Mouse (Mus musculus) adrenal gland, adult 10 weeks (tissue): ENCODE measurements around the gene Fam50a. TPM values are rescaled to one million over a fixed set of nuclear protein-coding genes. Genes with fewer than 3 reads are reported as not detected.

Source experiments
- polyA plus RNA-seq: library from polyadenylated mRNA; stranded (reverse); fragments of 350-450 nt; fragmentation: Illumina TruSeq; extraction: RNeasy Lipid Tissue Mini Kit (QIAGEN cat#74804); gene quantifications from one replicate; pipeline ENCODE4 v1.2.3, GENCODE M21; 2014; ENCODE audit warnings: low read depth, low replicate concordance

Gene Fam50a
- polyA plus RNA-seq, result 18.3 TPM

GRCm38 (mm10) chrX:74312540-74313464 lies at the start of gene Fam50a:
TSS of gene Fam50a (plus strand) at chrX:74313033.

GRCm38 (mm10) chrX:74270062-74270901 lies 42.6 kb upstream of the Fam50a start, which contains the start of gene Rpl10:
TSS of gene Rpl10 (plus strand) at chrX:74270812.

GRCm38 (mm10) chrX:74281732-74282394 lies 31.0 kb upstream of the Fam50a start, which contains the start of the genes Taz and Dnase1l1:
TSS of gene Taz (plus strand) at chrX:74281912.
TSS of gene Dnase1l1 (minus strand) at chrX:74282337.

GRCm38 (mm10) chrX:74296538-74297448 lies 16.0 kb upstream of the Fam50a start, which contains the start of gene Atp6ap1:
TSS of gene Atp6ap1 (plus strand) at chrX:74297097.

GRCm38 (mm10) chrX:74304867-74305700 lies 7.7 kb upstream of the Fam50a start, which contains the start of gene Gdi1:
TSS of gene Gdi1 (plus strand) at chrX:74304998.

GRCm38 (mm10) chrX:74328725-74329161 lies 15.9 kb downstream of the Fam50a start, which contains the start of gene Plxna3:
TSS of gene Plxna3 (plus strand) at chrX:74329066.

GRCm38 (mm10) chrX:74353467-74353770 lies 40.6 kb downstream of the Fam50a start, which contains the start of gene Lage3:
TSS of gene Lage3 (minus strand) at chrX:74353618.

Other genes starting within 250 kb of the Fam50a start
- gene Opn1mw, start 185.6 kb upstream of the Fam50a start, polyA plus RNA-seq, result not detected
- 27.6 TPM for gene Mecp2, start 177.7 kb upstream of the Fam50a start, polyA plus RNA-seq
- not detected for gene Tex28, start 145.2 kb upstream of the Fam50a start, polyA plus RNA-seq
- not detected for gene Tktl1, start 135.8 kb upstream of the Fam50a start, polyA plus RNA-seq
- 20.8 TPM for gene Flna, start 63.2 kb upstream of the Fam50a start, polyA plus RNA-seq
- 42.2 TPM for gene Emd, start 58.3 kb upstream of the Fam50a start, polyA plus RNA-seq
- 999 TPM for gene Rpl10, start 42.2 kb upstream of the Fam50a start, polyA plus RNA-seq
- 33.7 TPM for gene Taz, start 31.1 kb upstream of the Fam50a start, polyA plus RNA-seq
- gene Dnase1l1, start 30.7 kb upstream of the Fam50a start, polyA plus RNA-seq, result 11.8 TPM
- 332 TPM for gene Atp6ap1, start 15.9 kb upstream of the Fam50a start, polyA plus RNA-seq
- gene Gdi1, start 8.0 kb upstream of the Fam50a start, polyA plus RNA-seq, result 223 TPM
- 0.99 TPM for gene Plxna3, start 16.0 kb downstream of the Fam50a start, polyA plus RNA-seq
- gene Lage3, start 40.6 kb downstream of the Fam50a start, polyA plus RNA-seq, result 14.9 TPM
- gene Ubl4a, start 60.2 kb downstream of the Fam50a start, polyA plus RNA-seq, result 72.0 TPM
- 12.7 TPM for gene Slc10a3, start 60.3 kb downstream of the Fam50a start, polyA plus RNA-seq
- gene Fam3a, start 80.2 kb downstream of the Fam50a start, polyA plus RNA-seq, result 8.7 TPM
- gene Ikbkg, start 80.3 kb downstream of the Fam50a start, polyA plus RNA-seq, result 69.8 TPM
- gene G6pdx, start 116.2 kb downstream of the Fam50a start, polyA plus RNA-seq, result 101 TPM
- gene Gm6880, start 168.4 kb downstream of the Fam50a start, polyA plus RNA-seq, result not detected